Mouse (Mus musculus) left cerebral cortex, postnatal 10 days (tissue): ENCODE measurements at regions not wholly inside any gene's neighbourhood (a gene's known extent, or its start where the extent isn't known, plus 50 kb on each side); places are given as distances from the start of the nearest gene placed in this dataset.

Experiments used
- DNase-seq, 2 experiments: peaks; one replicate each; pipeline ENCODE4 v3.0.0; 2021 to 2022; ENCODE audit warnings: low spot score in 2 of 2, mixed read lengths in 1 of 2; ENCODE audit errors: extremely low spot score in 1 of 2
- intact Hi-C: fragments of 180-260 bp; cut with DNase I; formaldehyde crosslinking; loops from one replicate; pipeline ENCODE4 v1.15.1; 2025

- intact Hi-C loops, result no loop called here
- DNase-seq, result no peak
Observed at GRCm38 (mm10) chr9:122534965-122535364, 183.6 kb downstream of the Abhd5 start.

DNA sequence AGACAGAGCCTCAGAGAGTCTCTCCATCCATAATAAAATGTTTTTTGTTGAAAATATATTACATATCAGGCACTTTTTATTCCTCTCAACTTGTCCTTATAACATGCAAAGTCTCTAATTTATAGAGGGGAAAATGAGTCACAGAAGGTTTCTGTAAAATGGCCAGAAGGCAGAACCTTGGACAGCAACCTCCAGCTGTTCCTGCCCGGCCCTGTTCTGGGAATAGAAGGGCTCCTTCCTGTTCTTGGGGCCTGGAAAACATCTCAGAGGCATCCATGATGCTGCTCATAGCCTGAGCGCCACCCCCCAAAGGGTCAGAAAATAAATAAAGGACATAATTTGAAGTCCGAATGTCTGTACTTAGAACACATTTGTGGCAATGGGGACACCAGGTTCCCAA is 188.7 kb downstream of the Abhd5 start:
- no peak for DNase-seq
- intact Hi-C loops, result no loop called here

GRCm38 (mm10) chr9:122556051-122556450 is 191.1 kb upstream of the Topaz1 start:
- intact Hi-C loops, result no loop called here
- no peak for DNase-seq

DNA sequence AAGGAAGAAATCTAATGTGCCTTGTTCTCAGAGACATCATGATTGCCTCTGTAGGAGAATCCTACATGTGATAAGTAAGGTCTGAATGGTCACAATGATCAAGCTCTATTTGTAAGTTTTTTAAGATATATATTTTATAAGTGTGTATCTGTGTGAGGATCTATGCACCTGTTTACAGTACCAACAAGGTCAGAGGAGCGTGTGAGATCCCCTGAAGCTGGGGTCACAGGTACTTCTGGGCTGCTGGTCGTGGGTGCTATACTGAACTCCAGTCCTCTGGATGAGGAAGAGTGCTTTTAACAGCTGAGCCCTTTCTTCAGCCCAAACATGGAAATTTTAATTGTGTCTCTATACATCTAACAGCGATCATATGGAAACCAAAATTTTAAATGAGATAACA is 181.1 kb upstream of the Topaz1 start:
- DNase-seq, result no peak

DNA sequence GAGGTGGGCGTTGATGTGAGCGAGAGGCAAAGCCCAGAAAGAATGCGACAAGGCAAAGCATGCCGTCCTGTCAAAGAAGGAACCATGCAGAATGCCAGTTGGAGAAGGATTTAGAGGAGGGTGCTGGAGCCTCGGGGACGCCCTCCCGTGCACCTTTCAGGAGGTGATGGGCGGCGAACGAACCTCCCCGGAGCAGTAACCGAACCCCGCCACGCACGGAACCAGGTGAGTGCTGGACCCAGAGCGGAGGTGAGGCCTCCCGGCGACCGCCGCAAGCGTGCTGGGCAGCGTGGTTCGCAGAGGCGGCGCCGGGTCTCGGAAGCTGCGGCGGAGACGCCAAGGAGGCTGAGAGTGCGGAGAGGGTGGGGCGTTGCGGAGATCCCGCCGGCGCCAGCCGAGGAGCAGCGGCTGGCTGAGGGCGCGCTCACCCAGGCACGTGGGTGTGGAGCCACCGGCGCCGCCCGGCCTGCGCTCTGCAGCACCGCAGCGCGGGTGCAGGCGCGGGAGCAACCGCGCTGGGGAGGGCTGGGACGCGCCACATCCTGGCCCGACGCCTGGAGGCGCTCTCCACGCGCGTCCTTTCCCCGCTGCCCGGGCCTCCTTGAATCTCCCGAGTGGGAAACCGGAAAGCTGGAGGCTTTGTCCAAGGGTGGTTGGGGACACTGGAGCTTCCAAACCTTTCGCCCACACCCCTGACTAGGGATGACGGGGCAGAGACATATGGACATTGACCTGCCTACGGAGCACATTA is 178.3 kb upstream of the Topaz1 start:
- intact Hi-C loops, result loop anchor here (2.0 to 5.0 kb wide), 2 partner anchors 146 to 158 kb away; no protein-coding TSS in a partner anchor
- peak; percentile 52 to 78 for DNase-seq

More for the DNA sequence above, 181.1 kb upstream of the Topaz1 start:
- intact Hi-C loops, result loop anchor here (5.0 kb wide), 1 partner anchor 161 kb away; no protein-coding TSS in a partner anchor

GRCm38 (mm10) chr9:122569511-122570455 is 177.4 kb upstream of the Topaz1 start:
- intact Hi-C loops, result loop anchor here (2.0 to 5.0 kb wide), 3 partner anchors 147 to 217 kb away; partner anchors contain the start of gene Abhd5
- DNase-seq, result peak in 1 of 2 experiments; percentile 62

- intact Hi-C loops, result loop anchor here (5.0 kb wide), 1 partner anchor 219 kb away; the partner anchor contains the start of gene Abhd5
- no peak for DNase-seq
Observed at GRCm38 (mm10) chr9:122571001-122571400, 176.1 kb upstream of the Topaz1 start.

DNA sequence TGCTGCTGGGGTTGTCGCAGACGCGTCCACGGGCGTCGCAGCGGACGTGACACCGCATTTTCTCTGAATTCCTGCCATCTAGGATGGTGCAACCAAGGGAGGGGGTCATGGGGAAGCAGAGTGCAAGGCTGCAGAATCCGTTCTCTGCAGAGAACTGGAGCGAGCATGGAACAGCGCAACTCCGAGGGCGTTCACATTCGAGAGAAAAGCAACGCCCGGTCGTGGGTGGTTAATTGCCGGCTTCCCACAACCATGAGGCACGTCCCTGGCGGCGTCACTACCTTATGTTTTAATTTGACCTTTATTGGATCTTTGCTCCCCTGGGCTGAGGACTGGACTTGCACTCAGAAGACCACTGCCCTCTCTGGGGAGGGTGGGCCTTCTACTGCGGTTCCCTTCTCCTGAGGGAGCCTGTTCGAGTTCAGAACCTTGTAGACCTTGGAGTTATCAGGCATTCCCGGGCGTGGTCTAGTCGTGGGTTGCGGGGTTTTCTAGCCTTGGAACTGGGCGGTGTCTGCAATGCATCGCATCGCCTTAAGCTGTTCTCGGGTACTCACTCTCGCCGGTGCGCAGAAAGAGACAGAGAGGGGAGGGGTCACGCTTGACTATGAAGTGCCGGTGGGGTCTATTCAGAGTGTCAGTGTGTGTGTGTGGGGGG is 175.6 kb upstream of the Topaz1 start:
- intact Hi-C loops, result loop anchor here (5.0 kb wide), 1 partner anchor 219 kb away; the partner anchor contains the start of gene Abhd5
- DNase-seq, result peak; percentile 39 to 40

DNA sequence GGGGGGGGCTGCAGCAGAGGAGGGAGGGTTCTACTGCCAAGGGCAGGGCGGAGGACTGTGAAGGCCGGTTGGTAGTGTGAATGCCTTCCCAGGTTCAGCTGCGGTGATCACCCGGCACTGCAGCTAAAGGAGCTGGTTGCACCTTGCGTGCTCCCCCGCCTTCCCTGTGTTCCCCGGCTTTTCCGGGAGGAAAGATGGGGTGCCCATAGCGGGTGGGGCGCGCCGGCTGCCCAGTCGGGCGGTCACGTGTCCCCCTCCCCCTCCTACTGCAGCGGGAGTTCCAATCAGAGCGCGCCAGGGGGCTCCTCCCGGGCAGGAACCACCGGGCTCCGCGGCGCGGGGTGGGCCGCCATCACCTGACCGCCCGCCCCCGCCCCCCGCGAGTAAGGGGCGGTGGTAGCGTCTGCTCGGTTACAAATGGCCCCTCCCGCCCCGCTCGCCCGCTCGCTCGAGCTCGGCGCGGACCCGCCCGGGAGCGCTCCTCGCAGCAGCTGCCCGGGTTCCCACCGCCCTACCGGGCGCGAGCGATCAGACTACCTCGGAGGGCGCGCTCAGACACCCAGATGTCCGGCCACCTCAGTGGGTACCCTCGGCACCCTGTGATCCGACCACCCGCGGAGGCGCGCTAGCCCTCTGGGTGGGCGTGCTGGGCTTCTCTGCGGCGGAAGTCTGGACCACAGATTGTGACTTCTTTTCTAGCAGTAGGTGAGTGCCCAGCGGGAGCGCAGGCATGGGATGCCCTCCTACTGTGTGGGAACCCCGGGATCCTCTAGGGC is 174.9 kb upstream of the Topaz1 start:
- intact Hi-C loops, result loop anchor here (5.0 kb wide), 1 partner anchor 220 kb away; the partner anchor contains the start of gene Abhd5
- peak; percentile 93 to 94 for DNase-seq

- intact Hi-C loops, result loop anchor here (5.0 kb wide), 1 partner anchor 221 kb away; the partner anchor contains the start of gene Abhd5
Observed at GRCm38 (mm10) chr9:122572836-122573267, 174.3 kb upstream of the Topaz1 start.

DNA sequence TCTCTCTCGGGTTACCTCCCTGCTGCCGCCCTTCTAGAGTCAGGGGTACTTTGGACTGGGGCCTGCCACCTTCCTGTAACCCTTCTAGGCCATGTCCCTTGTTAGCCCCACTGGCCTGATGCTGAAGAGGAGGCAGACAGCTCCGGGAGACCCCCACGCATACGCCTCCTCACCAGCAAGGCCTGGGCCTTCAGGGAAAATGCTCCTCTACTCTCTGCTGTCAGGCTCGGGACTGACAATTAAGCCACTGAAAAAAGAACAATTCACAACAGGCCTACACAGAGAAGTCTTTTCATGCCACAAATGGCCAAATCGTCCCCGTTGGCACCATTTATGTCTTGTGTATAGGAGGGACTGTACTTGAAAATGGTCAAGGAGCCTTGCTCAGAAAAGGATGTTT is 161.9 kb upstream of the Topaz1 start:
- DNase-seq, result peak in 1 of 2 experiments; percentile 9
- intact Hi-C loops, result no loop called here

More at GRCm38 (mm10) chr9:122572836-122573267, 174.3 kb upstream of the Topaz1 start:
- no peak for DNase-seq

DNA sequence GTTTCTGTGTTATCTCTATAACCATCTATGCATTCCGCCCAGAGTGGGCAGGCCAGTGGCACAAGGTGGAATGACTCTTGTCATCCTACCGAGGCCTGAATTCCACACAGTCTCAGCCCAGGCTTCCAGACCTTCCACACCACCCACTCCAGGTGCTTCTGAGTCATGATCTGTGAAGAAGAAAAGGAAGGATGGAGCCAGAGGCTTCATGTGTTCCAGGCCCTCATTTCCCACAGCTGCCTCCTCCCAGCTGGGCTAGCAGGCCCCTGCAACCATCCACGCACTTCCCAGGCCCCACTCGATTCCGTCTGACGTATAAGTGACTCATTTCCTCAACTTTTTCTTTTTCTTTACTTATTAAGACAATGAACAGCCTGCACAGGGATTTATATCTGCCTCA is 160.7 kb upstream of the Topaz1 start:
- no peak for DNase-seq
- intact Hi-C loops, result no loop called here

DNA sequence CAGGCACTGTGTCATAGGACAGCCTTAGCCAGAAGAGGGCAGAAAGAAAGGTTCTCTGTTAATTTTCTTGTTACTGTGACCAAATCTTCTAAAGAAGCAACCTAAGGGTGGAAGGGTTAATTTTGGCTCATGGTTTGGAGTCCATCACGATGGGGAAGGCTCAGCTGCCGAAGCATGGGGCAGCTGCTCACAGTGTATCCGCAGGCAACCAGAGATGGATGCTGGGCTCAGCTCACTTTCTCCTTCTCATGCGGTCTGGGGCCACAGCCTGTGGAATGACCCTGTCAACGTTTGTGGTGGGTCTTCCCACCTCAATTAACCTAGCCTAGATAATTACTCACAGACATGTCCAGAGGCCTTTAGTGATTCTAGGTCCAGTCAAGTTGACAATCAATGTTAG is 160.2 kb upstream of the Topaz1 start:
- DNase-seq, result no peak
- intact Hi-C loops, result no loop called here

GRCm38 (mm10) chr9:122588246-122588645 is 158.9 kb upstream of the Topaz1 start:
- intact Hi-C loops, result no loop called here
- no peak for DNase-seq

DNA sequence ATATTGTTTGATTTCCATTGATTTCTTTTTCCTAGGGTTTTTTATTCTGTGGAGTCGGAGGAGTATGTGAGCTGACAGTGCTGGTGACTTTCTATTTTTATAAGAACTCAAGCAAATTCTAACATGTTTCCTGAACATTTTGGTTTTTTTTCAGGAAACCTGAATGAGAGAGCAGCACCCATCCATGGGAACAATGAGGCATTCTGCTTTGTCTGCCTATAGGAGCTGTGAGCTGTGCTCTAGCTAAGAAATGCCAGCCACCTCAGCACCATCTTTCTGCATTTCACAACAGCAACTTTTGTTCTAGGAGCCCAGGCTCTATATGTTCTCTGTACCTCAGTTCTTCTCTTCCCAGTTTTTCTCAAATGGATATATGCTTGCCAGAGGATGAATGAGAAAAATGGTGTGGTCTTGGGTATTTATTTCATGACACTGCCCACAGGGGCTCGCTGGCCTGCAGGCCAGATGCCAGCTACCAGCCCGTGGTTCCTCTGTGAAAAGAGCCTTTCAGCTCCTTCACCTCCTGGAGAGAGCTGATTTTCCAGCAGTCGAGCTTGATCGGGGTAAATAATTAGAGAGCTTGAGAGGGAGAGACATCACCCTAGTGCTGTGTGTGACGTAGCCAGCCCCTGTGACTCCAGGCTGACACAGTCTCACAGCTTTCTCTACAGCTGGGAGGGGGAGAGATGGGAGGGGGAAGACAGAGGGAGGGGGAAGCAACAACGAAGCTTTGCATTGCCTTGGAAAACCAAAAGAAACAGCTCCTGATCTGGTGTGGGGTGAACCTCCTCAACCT is 154.1 kb upstream of the Topaz1 start:
- intact Hi-C loops, result no loop called here
- DNase-seq, result no peak

DNA sequence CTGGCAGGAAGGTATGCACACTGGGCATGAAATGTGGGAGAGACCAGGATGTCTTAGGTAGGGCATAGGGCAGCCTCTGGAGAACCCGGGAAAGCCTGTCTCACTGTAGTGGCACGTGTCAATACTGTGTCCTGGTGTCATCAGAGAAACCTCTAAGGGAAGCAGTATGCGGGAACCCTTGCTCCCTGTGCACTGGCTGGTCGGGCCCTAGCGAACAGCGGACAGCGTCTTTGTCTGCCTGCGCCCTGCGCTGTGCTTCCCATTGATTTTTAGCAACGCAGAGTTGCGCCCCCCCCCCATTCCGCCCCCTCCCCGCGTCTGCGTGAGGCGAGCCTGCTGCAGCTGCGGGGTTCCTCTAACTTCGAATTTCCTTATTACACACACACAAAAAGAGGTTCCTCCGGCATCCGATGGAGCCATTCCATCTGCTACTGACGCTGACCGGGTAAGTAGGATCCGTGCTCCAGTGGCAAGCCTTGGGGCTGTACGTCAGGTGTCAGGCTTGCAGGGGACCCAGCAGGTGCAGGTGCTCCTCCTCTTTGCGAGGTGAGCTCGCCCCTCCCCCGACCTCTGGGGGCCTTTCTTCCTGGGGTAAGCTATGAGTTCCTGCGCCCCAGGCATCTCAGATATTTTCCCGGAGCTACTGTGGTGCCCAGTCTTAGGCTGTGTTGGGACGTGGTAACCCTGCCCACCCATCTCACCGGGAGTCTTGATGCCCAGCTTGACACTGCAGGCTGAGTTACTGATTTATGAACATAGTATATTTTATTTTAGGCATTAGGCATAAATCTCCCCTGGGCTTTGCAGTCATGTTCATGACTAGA is 151.8 kb upstream of the Topaz1 start:
- intact Hi-C loops, result no loop called here
- peak in 1 of 2 experiments; percentile 39 for DNase-seq
